Mouse (Mus musculus): Measurements from ENCODE around the gene Susd5.

GRCm38 (mm10) chr9:114009526-114009925, 47.4 kb upstream of the Susd5 start:
- TF ChIP-seq E2F4 (IDR thresholded peaks at IDR 0.05; ENCODE audit: insufficient replicate concordance, low read depth, low read length) (no peak), POLR2A (IDR thresholded peaks at IDR 0.05; ENCODE audit: low read depth, low read length) (no peak), EP300 (IDR thresholded peaks at IDR 0.05; ENCODE audit: low read length) (no peak), MYC (IDR thresholded peaks at IDR 0.05; ENCODE audit: low read depth, low read length) (no peak), CTCF (conservative IDR thresholded peaks at IDR 0.05 in 1 of 2, IDR thresholded peaks at IDR 0.05 in 1 of 2; ENCODE audit: low read depth in 2 of 2, low read length in 2 of 2) (no peak), NELFE (IDR thresholded peaks at IDR 0.05; ENCODE audit: low read depth, low read length) (no peak), HCFC1 (IDR thresholded peaks at IDR 0.05; ENCODE audit: low read depth, low read length) (no peak), ZC3H11A (IDR thresholded peaks at IDR 0.05; ENCODE audit: low read depth, low read length) (no peak), UBTF (IDR thresholded peaks at IDR 0.05; ENCODE audit: low read depth, low read length) (no peak), USF1 (IDR thresholded peaks at IDR 0.05; ENCODE audit: low read depth, low read length) (no peak), CHD2 (IDR thresholded peaks at IDR 0.05; ENCODE audit: low read length) (no peak), POLR2AphosphoS2 (IDR thresholded peaks at IDR 0.05; ENCODE audit: low read depth, low read length) (no peak), ZMIZ1 (IDR thresholded peaks at IDR 0.05; ENCODE audit: low read depth, low read length) (no peak)

Data from CH12.LX (cell line).